Mouse (Mus musculus) liver, postnatal 0 days (tissue): ENCODE measurements around the gene Ncdn.

Source experiments
- CTCF ChIP-seq: sonication (generic); IDR thresholded peaks from 2 replicates; pipeline ENCODE4 v1.5.1; 2016; ENCODE audit warnings: antibody characterized with exemption, low read depth
- EP300 ChIP-seq: IDR thresholded peaks from 2 replicates; pipeline ENCODE4 v1.6.1; 2016; ENCODE audit warnings: antibody characterized with exemption, low read depth, mild to moderate bottlenecking

DNA sequence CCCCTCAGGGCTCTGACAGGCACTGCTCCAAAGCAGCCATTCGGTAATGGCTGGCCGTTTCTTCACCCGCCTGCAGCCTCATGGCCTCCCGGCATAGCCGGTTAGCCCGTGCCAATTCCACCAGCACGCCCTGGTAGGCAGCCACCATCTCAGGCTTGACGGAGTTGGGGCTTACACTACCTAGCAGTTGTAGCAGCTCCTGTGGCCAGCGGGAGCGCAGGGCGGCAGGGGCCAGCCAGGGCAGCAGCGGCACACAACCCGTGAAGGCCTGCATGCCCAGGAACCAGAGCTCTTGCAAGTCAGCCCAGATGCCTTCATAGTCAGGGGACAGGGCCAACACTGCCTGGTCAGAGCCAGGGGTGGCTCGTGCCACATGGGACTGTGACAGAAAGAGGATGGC lies 8.4 kb downstream of the Ncdn start:
- no peak for TF ChIP-seq CTCF
- no peak for TF ChIP-seq EP300
